Mouse (Mus musculus) G1E (cell line): ENCODE data around the gene Fap. TPM values are rescaled to one million over a fixed set of nuclear protein-coding genes. Genes with fewer than 3 reads are reported as not detected.

ENCODE experiments used
- ATAC-seq: 2 replicates; pipeline ENCODE4 v1.8.0; 2016; ENCODE audit warnings: mild to moderate bottlenecking; ENCODE audit not compliant: insufficient number of reproducible peaks, poor library complexity, low FRiP score, severe bottlenecking; ENCODE audit errors: extremely low read depth
- DNase-seq: peaks from one replicate; pipeline ENCODE4 v3.0.0; 2012; ENCODE audit warnings: low spot score
- H3K27me3 ChIP-seq: 2 replicates; pipeline ENCODE4 v1.6.1; 2012; ENCODE audit warnings: mild to moderate bottlenecking, low read length, inconsistent platforms; ENCODE audit not compliant: insufficient read depth
- H3K36me3 ChIP-seq: replicated peaks from 2 replicates; pipeline ENCODE3; 2012; ENCODE audit warnings: mild to moderate bottlenecking, inconsistent platforms
- H3K4me1 ChIP-seq: 2 replicates; pipeline ENCODE4 v1.6.1; 2012; ENCODE audit warnings: low read depth, low read length, inconsistent platforms, mixed read lengths; ENCODE audit not compliant: insufficient read depth
- H3K4me3 ChIP-seq: 2 replicates; pipeline ENCODE4 v1.5.1; 2012; ENCODE audit warnings: low read depth, mild to moderate bottlenecking, inconsistent platforms, low read length, moderate library complexity, mixed read lengths
- H3K9me3 ChIP-seq: replicated peaks from 2 replicates; pipeline ENCODE4 v1.6.1; 2012; ENCODE audit warnings: inconsistent platforms
- CTCF ChIP-seq: IDR thresholded peaks from 2 replicates; pipeline ENCODE4 v1.5.1; 2012; ENCODE audit warnings: low read depth, low read length, inconsistent platforms, mixed read lengths
- GATA1 ChIP-seq: IDR thresholded peaks from 2 replicates; pipeline ENCODE4 v1.6.1; 2012; ENCODE audit warnings: borderline replicate concordance, low read length, inconsistent platforms, mixed read lengths
- GATA2 ChIP-seq: IDR thresholded peaks from 2 replicates; pipeline ENCODE4 v1.6.1; 2012; ENCODE audit warnings: low read depth, low read length, inconsistent platforms, borderline replicate concordance
- POLR2AphosphoS5 ChIP-seq: IDR thresholded peaks from 2 replicates; pipeline ENCODE4 v1.6.1; 2012; ENCODE audit warnings: low read depth, low read length, inconsistent platforms; ENCODE audit not compliant: insufficient replicate concordance
- TAL1 ChIP-seq: conservative IDR thresholded peaks from 2 replicates; pipeline ENCODE4 v1.6.1; 2012; ENCODE audit warnings: low read depth, low read length, inconsistent platforms, mixed read lengths
- polyA plus RNA-seq: library from polyadenylated mRNA; stranded (reverse); fragments of >175 nt; gene quantifications from 2 replicates; pipeline ENCODE4 v1.2.3, GENCODE M21; 2012
- total RNA-seq, 2 experiments: library from RNA; stranded (forward) in 1 of 2; stranded (reverse) in 1 of 2; fragments of 200-1000 nt in 1 of 2; fragments of >200 nt in 1 of 2; fragmentation: Nextera tagmentation in 1 of 2; gene quantifications; 2 replicates each; pipeline ENCODE4 v1.2.3; 2014 to 2017

The Fap gene
- total RNA-seq (2014; fragmentation: Nextera tagmentation) (not detected in 2 replicates), total RNA-seq (2017) (0.23 TPM in 1 of 2 replicates, not detected in the other), polyA plus RNA-seq (not detected in 2 replicates)

DNA sequence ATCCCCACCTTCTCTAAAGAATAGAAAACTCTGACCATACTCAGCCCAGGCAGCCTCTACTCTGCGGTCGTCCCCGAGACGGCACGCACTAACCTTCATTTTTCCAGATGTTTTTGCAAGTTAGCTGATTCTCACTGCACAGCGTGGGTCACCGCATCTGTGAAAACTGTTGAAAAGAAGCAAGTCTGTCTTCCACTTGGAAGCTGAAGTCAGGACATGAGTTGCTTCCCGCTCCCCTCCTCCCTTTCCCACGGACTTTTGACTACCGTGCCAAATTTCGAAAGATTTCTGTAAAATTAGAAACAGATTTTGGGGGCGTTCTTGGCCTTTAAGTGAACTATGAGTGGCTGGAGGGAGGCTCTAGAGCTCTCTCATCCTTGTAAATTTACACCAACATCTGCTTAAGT lies at the start of gene Fap:
Fap (minus strand) TSS at position 323 of the 407 bp plus-strand sequence.
- H3K4me1 ChIP-seq: no peaks in the 10 kb centered on the region; the same call in 1 of the 2 replicates
- no peaks in the 10 kb centered on the region for H3K36me3 ChIP-seq
- TF ChIP-seq POLR2AphosphoS5: no peak
- TF ChIP-seq CTCF: no peak
- TF ChIP-seq GATA2: no peak
- no peak for TF ChIP-seq TAL1
- TF ChIP-seq GATA1: no peak
- ATAC-seq (no peak), DNase-seq (no peak)
- H3K9me3 ChIP-seq: no peaks in the 10 kb centered on the region
- no peaks in the 10 kb centered on the region for H3K27me3 ChIP-seq
- no peak within 1 kb of the TSS for H3K4me3 ChIP-seq

DNA sequence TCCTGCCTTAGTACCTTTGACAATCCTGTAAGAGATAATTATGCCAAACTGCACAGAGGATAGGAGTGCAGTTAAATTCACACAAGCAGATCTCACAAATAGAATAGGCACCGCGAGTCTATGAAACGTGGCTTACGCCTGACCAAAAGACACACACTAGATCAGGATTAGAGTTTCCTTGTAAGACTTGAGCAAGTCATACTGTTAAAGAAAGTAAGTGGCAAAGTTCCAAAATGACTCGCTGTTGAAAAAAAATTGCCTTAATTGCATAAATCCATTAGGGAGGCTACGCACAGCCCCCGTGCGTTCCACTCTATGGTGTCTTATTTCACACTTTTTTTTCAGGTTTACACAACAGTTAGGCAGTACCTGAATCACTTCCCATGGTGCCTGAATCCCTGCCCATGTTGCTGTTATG lies 49.2 kb upstream of the Fap start:
- Histone ChIP-seq H3K9me3 (no peaks in the 10 kb centered on the region), H3K36me3 (peaks cover 27% of the 10 kb centered on the region), H3K4me3 (no peak overlapping the region), H3K4me1 (peaks cover 42% of the 10 kb centered on the region), H3K27me3 (no peaks in the 10 kb centered on the region)
- ATAC-seq: no peak
- no peak for DNase-seq
- no peak for TF ChIP-seq CTCF
- no peak for TF ChIP-seq POLR2AphosphoS5
- no peak for TF ChIP-seq TAL1
- TF ChIP-seq GATA1: no peak
- no peak for TF ChIP-seq GATA2

DNA sequence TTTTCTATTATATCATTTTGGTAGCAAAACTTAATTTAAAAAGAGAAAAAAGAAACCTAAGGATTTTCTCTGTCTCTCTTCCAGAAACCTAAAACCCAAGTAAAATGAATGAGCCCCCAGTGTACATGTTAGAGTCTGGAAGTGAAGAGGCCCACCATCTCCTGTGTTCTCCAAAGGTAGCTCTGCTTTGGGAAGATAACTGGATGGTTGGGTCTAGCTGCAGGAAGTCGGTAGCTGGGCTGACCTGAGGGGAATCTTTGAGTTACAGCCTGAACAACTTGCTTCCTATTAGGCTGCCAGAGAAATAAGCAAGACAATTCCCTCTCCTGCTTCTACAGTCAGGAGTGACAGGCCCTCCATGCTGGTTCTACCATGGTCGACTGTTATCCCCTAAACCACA lies 45.8 kb upstream of the Fap start:
- Histone ChIP-seq H3K4me1 (peaks cover 36% of the 10 kb centered on the region), H3K4me3 (no peak overlapping the region), H3K9me3 (no peaks in the 10 kb centered on the region), H3K27me3 (no peaks in the 10 kb centered on the region), H3K36me3 (peaks cover 32% of the 10 kb centered on the region)
- no peak for TF ChIP-seq TAL1
- no peak for TF ChIP-seq GATA2
- TF ChIP-seq CTCF: no peak
- TF ChIP-seq GATA1: no peak
- TF ChIP-seq POLR2AphosphoS5: no peak
- DNase-seq (no peak), ATAC-seq (no peak)

DNA sequence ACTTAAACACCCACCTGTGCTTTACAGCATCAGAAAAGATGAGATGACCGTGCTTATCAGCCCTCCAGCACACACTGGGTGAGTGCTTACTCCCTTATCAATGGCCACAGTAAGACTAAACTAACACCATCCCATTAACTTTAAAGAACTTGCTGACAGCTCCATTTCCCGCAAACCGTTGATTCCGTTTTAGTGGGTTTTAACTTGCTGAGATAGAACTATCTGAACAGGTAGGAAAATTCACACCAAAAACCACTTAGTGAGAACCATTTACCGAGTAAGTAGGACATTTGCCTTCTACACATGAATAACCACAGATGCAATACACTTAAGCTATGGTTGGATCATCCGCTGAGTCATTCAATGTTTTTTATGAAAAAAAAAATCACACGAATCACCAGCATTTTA lies 45.1 kb upstream of the Fap start:
- Histone ChIP-seq H3K4me1 (peaks cover 36% of the 10 kb centered on the region), H3K36me3 (peaks cover 31% of the 10 kb centered on the region)

DNA sequence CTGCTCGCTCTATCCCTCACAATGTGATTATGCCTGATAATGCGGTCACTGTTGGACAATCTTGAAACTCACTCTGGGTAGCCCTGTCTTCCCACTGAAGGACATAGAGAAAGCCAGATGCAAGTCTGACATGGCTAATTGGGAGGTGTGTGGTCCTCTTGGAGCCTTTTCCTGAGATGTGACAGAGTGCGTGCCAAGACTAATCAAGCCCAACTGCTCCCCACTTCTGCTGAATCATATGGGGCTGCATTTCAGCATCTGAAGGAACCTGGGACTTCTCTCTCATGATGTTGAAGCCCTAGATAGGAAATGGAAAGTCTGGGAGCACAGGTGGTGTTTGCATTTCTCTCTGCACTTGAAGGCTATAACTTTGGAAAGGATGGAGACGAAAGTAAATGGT lies 39.3 kb upstream of the Fap start:
- DNase-seq: no peak
- H3K4me1 ChIP-seq: peaks cover 13% of the 10 kb centered on the region
- H3K27me3 ChIP-seq: no peaks in the 10 kb centered on the region
- H3K9me3 ChIP-seq: no peaks in the 10 kb centered on the region
- ATAC-seq: no peak
- no peak for TF ChIP-seq GATA2
- no peak for TF ChIP-seq CTCF
- TF ChIP-seq GATA1: no peak
- TF ChIP-seq POLR2AphosphoS5: no peak
- no peak for TF ChIP-seq TAL1
- no peak overlapping the region for H3K4me3 ChIP-seq
- H3K36me3 ChIP-seq: peaks cover 43% of the 10 kb centered on the region

More for the DNA sequence above, 45.1 kb upstream of the Fap start:
- DNase-seq: peak; percentile 58
- Histone ChIP-seq H3K4me3 (no peak overlapping the region), H3K27me3 (no peaks in the 10 kb centered on the region), H3K9me3 (no peaks in the 10 kb centered on the region)
- ATAC-seq: peak; percentile 99
- TF ChIP-seq POLR2AphosphoS5: no peak
- peak; percentile 92 for TF ChIP-seq TAL1

DNA sequence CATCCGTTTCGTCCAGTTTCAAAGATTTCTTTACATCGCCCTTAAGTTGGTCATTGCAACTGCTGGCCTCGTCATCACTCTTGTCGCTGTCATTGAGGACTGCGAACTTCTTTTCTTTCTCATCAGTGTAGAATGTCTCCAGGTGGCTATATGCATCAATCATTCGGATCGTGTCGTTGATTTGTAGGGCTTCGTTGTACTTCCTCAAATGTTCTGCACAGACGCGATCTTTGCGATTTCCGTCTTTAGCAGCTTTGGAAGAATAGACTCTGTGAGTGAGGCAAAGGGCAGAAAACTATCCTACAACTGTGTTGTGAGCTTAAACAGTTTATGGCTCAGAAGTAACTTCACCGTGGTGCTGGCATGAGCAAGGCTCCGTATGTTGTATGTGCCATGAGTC lies 32.3 kb upstream of the Fap start:
- H3K9me3 ChIP-seq: no peaks in the 10 kb centered on the region
- H3K4me3 ChIP-seq: no peak overlapping the region
- DNase-seq (no peak), ATAC-seq (no peak)
- peaks cover 45% of the 10 kb centered on the region for H3K36me3 ChIP-seq
- H3K4me1 ChIP-seq: no peaks in the 10 kb centered on the region
- H3K27me3 ChIP-seq: no peaks in the 10 kb centered on the region
- no peak for TF ChIP-seq GATA2
- TF ChIP-seq POLR2AphosphoS5: no peak
- no peak for TF ChIP-seq TAL1
- no peak for TF ChIP-seq GATA1
- no peak for TF ChIP-seq CTCF

DNA sequence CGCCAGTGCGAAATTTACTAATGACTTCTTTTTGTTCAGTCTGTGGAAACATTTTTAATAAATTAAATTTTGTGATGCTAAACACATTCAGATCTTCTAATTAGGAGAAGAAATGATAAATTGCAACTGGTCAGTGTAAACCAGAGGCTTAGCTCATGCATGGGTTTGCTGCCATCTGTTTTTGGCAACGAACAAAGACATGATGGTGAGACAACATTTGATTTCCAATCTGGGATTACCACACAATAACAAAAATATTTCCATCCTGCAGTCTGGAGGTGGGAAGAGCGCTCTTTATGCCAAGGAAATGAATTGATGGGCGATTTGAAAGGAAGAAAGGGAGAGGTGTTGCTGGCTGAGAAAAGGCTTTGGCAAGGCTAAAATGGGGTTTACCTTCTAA lies 29.7 kb upstream of the Fap start:
- Histone ChIP-seq H3K4me3 (no peak overlapping the region), H3K9me3 (no peaks in the 10 kb centered on the region), H3K4me1 (no peaks in the 10 kb centered on the region), H3K36me3 (peaks cover 36% of the 10 kb centered on the region), H3K27me3 (no peaks in the 10 kb centered on the region)
- no peak for DNase-seq
- no peak for TF ChIP-seq TAL1
- no peak for TF ChIP-seq GATA2
- ATAC-seq: no peak
